Mouse (Mus musculus) limb, embryonic 14.5 days (tissue): ENCODE results near the gene Gm20388. TPM values are rescaled to one million over a fixed set of nuclear protein-coding genes. Genes with fewer than 3 reads are reported as not detected.

Experiments used
- ATAC-seq: fragments of 200-750 bp; cut with Nextera tagmentation; 2 replicates; pipeline ENCODE4 v1.8.0; 2017; ENCODE audit warnings: low read depth, moderate number of reproducible peaks, moderate TSS enrichment; ENCODE audit not compliant: low FRiP score
- DNase-seq: peaks from one replicate; pipeline ENCODE4 v3.0.0-alpha.2; 2015; ENCODE audit warnings: low spot score
- H3K27ac ChIP-seq: fragments of 300-500 bp; sonication (generic); replicated peaks from 2 replicates; pipeline ENCODE4 v1.5.1; 2014; ENCODE audit warnings: low read depth, mild to moderate bottlenecking, low read length, moderate library complexity, mixed read lengths
- H3K27me3 ChIP-seq: fragments of 300-500 bp; sonication (generic); 2 replicates; pipeline ENCODE4 v1.6.1; 2014; ENCODE audit warnings: low read length, mixed read lengths; ENCODE audit not compliant: control insufficient read depth, insufficient read depth
- H3K36me3 ChIP-seq: fragments of 300-500 bp; sonication (generic); 2 replicates; pipeline ENCODE4 v1.6.1; 2014; ENCODE audit warnings: mild to moderate bottlenecking, low read length, moderate library complexity, mixed read lengths; ENCODE audit not compliant: control insufficient read depth, insufficient read depth
- H3K4me1 ChIP-seq: fragments of 300-500 bp; sonication (generic); 2 replicates; pipeline ENCODE4 v1.6.1; 2014; ENCODE audit warnings: antibody characterized with exemption, low read length, mixed read lengths; ENCODE audit not compliant: control insufficient read depth, insufficient read depth
- H3K4me2 ChIP-seq: fragments of 300-500 bp; sonication (generic); replicated peaks from 2 replicates; pipeline ENCODE4 v1.6.1; 2014; ENCODE audit warnings: low read depth, mild to moderate bottlenecking, low read length, moderate library complexity; ENCODE audit not compliant: severe bottlenecking
- H3K4me3 ChIP-seq: fragments of 300-500 bp; sonication (generic); replicated peaks from 2 replicates; pipeline ENCODE4 v1.5.1; 2014; ENCODE audit warnings: low read length
- H3K9ac ChIP-seq: fragments of 300-500 bp; sonication (generic); 2 replicates; pipeline ENCODE4 v1.6.1; 2014; ENCODE audit warnings: mild to moderate bottlenecking, low read depth, low read length, moderate library complexity; ENCODE audit not compliant: severe bottlenecking
- H3K9me3 ChIP-seq: fragments of 300-500 bp; sonication (generic); 2 replicates; pipeline ENCODE4 v1.6.1; 2016; ENCODE audit warnings: low read length; ENCODE audit not compliant: control insufficient read depth
- POLR2A ChIP-seq: fragments of 200-500 bp; IDR thresholded peaks from 2 replicates; pipeline ENCODE4 v1.8.0; 2012; ENCODE audit warnings: inconsistent platforms, mild to moderate bottlenecking, moderate library complexity, borderline replicate concordance; ENCODE audit not compliant: insufficient read depth, insufficient read length; ENCODE audit errors: extremely low read depth
- WGBS: fragments of 180-500 bp; shearing (Covaris S2); extraction: QIAGEN DNeasy Blood & Tissue Kit; methylation state at CpG from one replicate; pipeline ENCODE4 v1.1.7; 2014; 5-methylcytosine and 5-hydroxymethylcytosine counted together
- polyA plus RNA-seq, 2 experiments: library from polyadenylated mRNA; depleted of rRNA in 1 of 2; stranded (reverse) in 1 of 2; unstranded in 1 of 2; fragments of >200 nt; fragmentation: Nextera tagmentation in 1 of 2; extraction: Ambion mirVana in 1 of 2; gene quantifications; 2 replicates each; pipeline versions ENCODE4 v1.2.1 to v1.2.3; 2012 to 2014

Gm20388 gene
- polyA plus RNA-seq, 2 experiments = 1.9 to 49.9 TPM

GRCm38 (mm10) chr8:120993738-120994137, 1083.1 kb downstream of the Gm20388 start:
- H3K27me3 ChIP-seq = peaks cover 7% of the 10 kb centered on the region; the same call in 1 of the 2 replicates
- 34% methylated on average over 16 of the region's 16 CpGs for WGBS

GRCm38 (mm10) chr8:120995424-120995823, 1084.8 kb downstream of the Gm20388 start:
- Histone ChIP-seq H3K36me3 (no peaks in the 10 kb centered on the region), H3K9me3 (no peaks in the 10 kb centered on the region), H3K4me1 (no peaks in the 10 kb centered on the region), H3K4me3 (no peak overlapping the region), H3K4me2 (no peak overlapping the region), H3K27ac (no peak overlapping the region), H3K27me3 (peaks cover 7% of the 10 kb centered on the region; the same call in 1 of the 2 replicates), H3K9ac (no peak overlapping the region)
- WGBS = 80% methylated on average over 9 of the region's 9 CpGs
- DNase-seq = no peak
- no peak for TF ChIP-seq POLR2A
- no peak for ATAC-seq

More at GRCm38 (mm10) chr8:120993738-120994137, 1083.1 kb downstream of the Gm20388 start:
- H3K4me1 ChIP-seq = no peaks in the 10 kb centered on the region
- no peak overlapping the region for H3K4me3 ChIP-seq
- TF ChIP-seq POLR2A = no peak
- ATAC-seq = no peak
- no peak for DNase-seq
- H3K9ac ChIP-seq = no peak overlapping the region
- H3K27ac ChIP-seq = no peak overlapping the region
- no peak overlapping the region for H3K4me2 ChIP-seq
- H3K36me3 ChIP-seq = no peaks in the 10 kb centered on the region
- H3K9me3 ChIP-seq = no peaks in the 10 kb centered on the region

DNA sequence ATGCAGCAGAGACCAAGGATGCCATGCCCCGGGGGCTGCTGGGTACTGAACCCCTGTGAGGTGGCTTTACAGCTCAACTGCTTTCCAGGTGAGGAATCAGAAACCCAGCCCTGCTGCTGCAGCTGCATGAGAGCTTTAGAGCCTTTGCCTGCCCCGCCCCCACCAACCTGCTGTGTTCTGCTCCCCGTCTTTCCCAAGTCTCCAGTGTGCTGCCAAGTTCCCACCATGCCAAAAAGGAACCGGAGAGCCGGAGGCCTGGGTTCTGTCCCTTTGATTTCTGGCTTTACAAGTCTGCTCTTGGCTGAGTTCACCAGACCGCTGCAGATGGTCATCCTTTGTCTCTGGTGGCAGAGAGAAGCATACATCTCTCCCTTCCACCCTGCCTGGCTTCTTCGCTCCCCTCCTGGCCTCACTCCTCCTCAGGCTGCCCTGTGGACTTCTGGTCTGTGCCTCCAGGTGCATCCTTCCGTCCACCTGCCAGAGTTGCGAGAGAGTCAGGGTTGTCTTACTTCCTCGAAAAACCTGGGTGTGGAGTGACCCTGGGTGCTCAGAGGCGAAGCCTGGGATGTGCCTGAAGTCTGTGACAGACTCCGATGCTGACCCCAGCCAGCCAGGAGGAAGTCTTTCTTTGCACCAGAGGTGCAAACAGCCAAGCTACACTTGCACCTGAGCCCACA, 1086.4 kb downstream of the Gm20388 start:
- no peak for TF ChIP-seq POLR2A
- whole genome bisulfite sequencing = 60% methylated on average over 12 of the region's 12 CpGs
- ATAC-seq (no peak), DNase-seq (no peak)
- no peaks in the 10 kb centered on the region for H3K4me1 ChIP-seq
- H3K4me2 ChIP-seq = no peak overlapping the region
- H3K9me3 ChIP-seq = no peaks in the 10 kb centered on the region
- H3K27ac ChIP-seq = no peak overlapping the region
- H3K4me3 ChIP-seq = no peak overlapping the region
- H3K36me3 ChIP-seq = no peaks in the 10 kb centered on the region
- peaks cover 7% of the 10 kb centered on the region; the same call in 1 of the 2 replicates for H3K27me3 ChIP-seq
- no peak overlapping the region for H3K9ac ChIP-seq

DNA sequence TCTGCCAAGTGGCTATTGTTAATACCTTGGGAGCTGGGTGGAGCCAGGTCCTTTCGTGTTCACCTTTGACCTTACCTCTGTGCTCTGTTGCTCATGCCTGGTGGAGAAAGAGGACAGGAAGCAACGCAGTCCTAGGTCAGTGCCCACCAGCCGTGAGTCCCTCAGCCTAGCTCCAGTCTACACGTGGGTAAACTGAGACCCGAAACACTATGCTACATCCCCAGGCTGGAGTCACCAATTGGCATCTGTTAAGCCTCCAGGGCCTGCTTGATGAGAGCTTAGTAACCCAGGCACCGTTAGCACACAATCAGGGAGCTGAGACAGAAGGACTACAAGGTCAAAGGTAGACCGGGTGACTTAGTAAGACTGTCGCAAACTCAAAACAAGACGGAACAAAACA, 1087.3 kb downstream of the Gm20388 start:
- H3K36me3 ChIP-seq = no peaks in the 10 kb centered on the region
- DNase-seq (no peak), ATAC-seq (no peak)
- no peak overlapping the region for H3K4me3 ChIP-seq
- 74% methylated on average over 9 of the region's 9 CpGs for WGBS
- TF ChIP-seq POLR2A = no peak
- H3K4me2 ChIP-seq = no peak overlapping the region
- H3K9me3 ChIP-seq = no peaks in the 10 kb centered on the region
- no peaks in the 10 kb centered on the region for H3K4me1 ChIP-seq
- peaks cover 2% of the 10 kb centered on the region; the same call in 1 of the 2 replicates for H3K27me3 ChIP-seq
- no peak overlapping the region for H3K9ac ChIP-seq
- H3K27ac ChIP-seq = no peak overlapping the region

- H3K36me3 ChIP-seq = no peaks in the 10 kb centered on the region
- H3K9ac ChIP-seq = no peak overlapping the region
- 45% methylated on average over 14 of the region's 14 CpGs for WGBS
- peaks cover 2% of the 10 kb centered on the region; the same call in 1 of the 2 replicates for H3K4me1 ChIP-seq
- ATAC-seq (no peak), DNase-seq (no peak)
- no peaks in the 10 kb centered on the region for H3K9me3 ChIP-seq
- no peaks in the 10 kb centered on the region; the same call in 1 of the 2 replicates for H3K27me3 ChIP-seq
- no peak overlapping the region for H3K4me2 ChIP-seq
- H3K4me3 ChIP-seq = no peak overlapping the region
- TF ChIP-seq POLR2A = no peak
- no peak overlapping the region for H3K27ac ChIP-seq
Measured at GRCm38 (mm10) chr8:120998966-120999365, 1088.3 kb downstream of the Gm20388 start.
